Mouse (Mus musculus): Measurements from ENCODE around the gene Sap30. TPM values are rescaled to one million over a fixed set of nuclear protein-coding genes. Genes with fewer than 3 reads are reported as not detected.
"Not testable (repeated sequence)": the region's sequence is repeated elsewhere in the genome, so short reads cannot be mapped to it uniquely, and the experiment has no call there.

Sap30 gene
- total RNA-seq (2021), result 1 to 10 TPM; 5.7 to 7.2 TPM

- DNase-seq (ENCODE audit: extremely low spot score in 1 of 2, low spot score in 2 of 2), result peak; percentile 95 to 98
- intact Hi-C loops (cut with DNase I), result loop anchor here (5.0 kb wide), 2 partner anchors 45 to 55 kb away; no protein-coding TSS in a partner anchor
Measured at GRCm38 (mm10) chr8:57487441-57488155, at the start of gene Sap30. TSS of gene Sap30 (minus strand) at chr8:57487860.

GRCm38 (mm10) chr8:57536167-57536566 is 48.5 kb upstream of the Sap30 start:
- intact Hi-C loops (cut with DNase I), result loop anchor here (10.0 kb wide), 1 partner anchor 181 kb away; no protein-coding TSS in a partner anchor
- no peak for DNase-seq (ENCODE audit: extremely low spot score in 1 of 2, low spot score in 2 of 2)

GRCm38 (mm10) chr8:57534495-57534894 is 46.8 kb upstream of the Sap30 start:
- DNase-seq (ENCODE audit: extremely low spot score in 1 of 2, low spot score in 2 of 2), result no peak
- intact Hi-C loops (cut with DNase I), result loop anchor here (5.0 to 10.0 kb wide), 2 partner anchors 47 to 180 kb away; partner anchors contain the start of gene Sap30

- DNase-seq (ENCODE audit: extremely low spot score in 1 of 2, low spot score in 2 of 2), result no peak
- intact Hi-C loops (cut with DNase I), result loop anchor here (5.0 to 10.0 kb wide), 2 partner anchors 46 to 178 kb away; partner anchors contain the start of gene Sap30
Measured at GRCm38 (mm10) chr8:57533106-57533505, 45.4 kb upstream of the Sap30 start.

GRCm38 (mm10) chr8:57532223-57532622 is 44.6 kb upstream of the Sap30 start:
- intact Hi-C loops (cut with DNase I), result loop anchor here (5.0 to 10.0 kb wide), 2 partner anchors 45 to 177 kb away; partner anchors contain the start of gene Sap30
- DNase-seq (ENCODE audit: extremely low spot score in 1 of 2, low spot score in 2 of 2), result no peak

- intact Hi-C loops (cut with DNase I), result loop anchor here (1.0 to 10.0 kb wide), 3 partner anchors 44 to 176 kb away; partner anchors contain the start of gene Sap30
- peak; percentile 77 to 83 for DNase-seq (ENCODE audit: extremely low spot score in 1 of 2, low spot score in 2 of 2)
Measured at GRCm38 (mm10) chr8:57530666-57531349, 43.1 kb upstream of the Sap30 start.

GRCm38 (mm10) chr8:57530238-57530637 is 42.6 kb upstream of the Sap30 start:
- intact Hi-C loops (cut with DNase I), result loop anchor here (5.0 to 10.0 kb wide), 2 partner anchors 43 to 175 kb away; partner anchors contain the start of gene Sap30
- DNase-seq (ENCODE audit: extremely low spot score in 1 of 2, low spot score in 2 of 2), result no peak

GRCm38 (mm10) chr8:57528036-57528435 is 40.4 kb upstream of the Sap30 start:
- intact Hi-C loops (cut with DNase I), result no loop called here
- DNase-seq (ENCODE audit: extremely low spot score in 1 of 2, low spot score in 2 of 2), result no peak

GRCm38 (mm10) chr8:57520186-57520786 is 32.6 kb upstream of the Sap30 start:
- no peak for DNase-seq (ENCODE audit: extremely low spot score in 1 of 2, low spot score in 2 of 2)
- intact Hi-C loops (cut with DNase I), result no loop called here

GRCm38 (mm10) chr8:57517723-57518122 is 30.1 kb upstream of the Sap30 start:
- intact Hi-C loops (cut with DNase I), result no loop called here
- DNase-seq (ENCODE audit: extremely low spot score in 1 of 2, low spot score in 2 of 2), result no peak

GRCm38 (mm10) chr8:57516685-57517084 is 29.0 kb upstream of the Sap30 start:
- intact Hi-C loops (cut with DNase I), result not testable (repeated sequence)

GRCm38 (mm10) chr8:57513178-57513661 is 25.6 kb upstream of the Sap30 start:
- intact Hi-C loops (cut with DNase I); DNase-seq (ENCODE audit: extremely low spot score in 1 of 2, low spot score in 2 of 2): not testable (repeated sequence)

More at GRCm38 (mm10) chr8:57516685-57517084, 29.0 kb upstream of the Sap30 start:
- not testable (repeated sequence) for DNase-seq (ENCODE audit: extremely low spot score in 1 of 2, low spot score in 2 of 2)

GRCm38 (mm10) chr8:57512141-57513056 is 24.7 kb upstream of the Sap30 start:
- DNase-seq (ENCODE audit: extremely low spot score in 1 of 2, low spot score in 2 of 2), result peak in 1 of 2 experiments; percentile 64
- intact Hi-C loops (cut with DNase I), result no loop called here

GRCm38 (mm10) chr8:57511316-57512118 is 23.9 kb upstream of the Sap30 start, which contains the start of gene Hmgb2:
TSS of gene Hmgb2 (plus strand) at chr8:57511907.
- peak; percentile 100 for DNase-seq (ENCODE audit: extremely low spot score in 1 of 2, low spot score in 2 of 2)
- intact Hi-C loops (cut with DNase I), result no loop called here

- intact Hi-C loops (cut with DNase I), result no loop called here
- no peak for DNase-seq (ENCODE audit: extremely low spot score in 1 of 2, low spot score in 2 of 2)
Measured at GRCm38 (mm10) chr8:57510791-57511315, 23.2 kb upstream of the Sap30 start.

GRCm38 (mm10) chr8:57508657-57509056 is 21.0 kb upstream of the Sap30 start:
- no peak for DNase-seq (ENCODE audit: extremely low spot score in 1 of 2, low spot score in 2 of 2)
- intact Hi-C loops (cut with DNase I), result no loop called here

- intact Hi-C loops (cut with DNase I), result no loop called here
- DNase-seq (ENCODE audit: extremely low spot score in 1 of 2, low spot score in 2 of 2), result no peak
Measured at GRCm38 (mm10) chr8:57507556-57508063, 19.9 kb upstream of the Sap30 start.
